ENCODE assay signal across 10 mouse cellular contexts in the genomic region with DNA sequence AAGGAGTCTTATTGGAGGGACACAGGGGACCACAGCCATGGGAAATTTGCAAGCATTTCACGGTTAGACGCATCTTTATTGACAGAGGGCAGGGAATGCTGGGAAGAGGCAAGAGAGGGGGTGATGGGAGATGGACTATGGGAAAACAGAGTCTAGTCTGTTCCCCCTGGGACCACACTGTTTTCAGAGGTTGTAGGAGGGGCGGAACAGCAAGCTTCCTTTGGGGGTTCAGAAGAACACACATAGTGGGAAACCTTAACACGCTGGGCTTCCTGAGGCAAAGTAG.
"Had no signal": no experiment of that assay in that cellular context is flagged by ENCODE, and none has a peak within 500 bp of the region (broad histone marks: within the 10 kb centered on the region; RNA-seq: fewer than 3 reads in every experiment).

No protein-coding gene starts in this region.

- ATAC-seq: midbrain, embryonic 16.5 days had no signal

- H3K4me3 ChIP-seq: limb, embryonic 13.5 days had no signal

- H3K9me3 ChIP-seq: limb, embryonic 13.5 days had no signal

- H3K27ac ChIP-seq: limb, embryonic 13.5 days; liver, embryonic 14.5 days had no signal

- H3K4me2 ChIP-seq: limb, embryonic 13.5 days had no signal

- DNase-seq: kidney, postnatal 10 days; kidney, postnatal 4 days; lung, adult 18-20 months; right cerebral cortex, postnatal 4 days; spleen, adult 18-20 months; thymus, adult 18-20 months; thymus, postnatal 14 days had no signal

- H3K36me3 ChIP-seq: limb, embryonic 13.5 days had no signal

- H3K9ac ChIP-seq: limb, embryonic 13.5 days; liver, embryonic 14.5 days had no signal
